Comparison of ENCODE assay signal across 9 mouse cellular contexts in the genomic region with DNA sequence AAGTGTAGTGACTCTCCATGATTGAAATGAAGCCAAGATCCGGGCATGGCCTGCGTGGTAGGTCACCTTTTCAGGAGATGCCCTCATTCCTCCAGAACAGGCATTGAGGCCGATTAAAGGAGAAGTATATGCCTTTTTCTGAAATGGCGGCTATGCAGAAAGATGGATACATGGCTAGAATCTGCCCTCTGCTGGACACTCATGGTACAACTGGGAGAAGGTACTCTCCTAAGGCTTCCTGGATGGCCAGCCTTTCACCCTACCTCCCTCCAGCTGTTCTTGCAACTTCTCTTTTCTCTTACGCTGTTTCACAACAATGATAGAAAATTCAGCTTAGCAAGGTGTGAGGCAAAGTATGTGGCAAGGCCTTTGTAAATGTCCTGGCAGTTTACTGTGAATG. TPM values are rescaled to one million over a fixed set of nuclear protein-coding genes. Genes with fewer than 3 reads are reported as not detected.
A peak's percentile ranks its signal among the peaks of the same experiment; 100 is the strongest.
DNase-seq lines count a peak whose midpoint lies in the region; ATAC-seq and TF ChIP-seq lines count a peak whose summit lies in the region.
"Had no signal": no experiment of that assay in that cellular context is flagged by ENCODE, and none has a peak within 500 bp of the region (broad histone marks: within the 10 kb centered on the region; RNA-seq: fewer than 3 reads in every experiment).

No protein-coding gene starts in this region.

- TF ChIP-seq CTCF in E14TG2a.4 (conservative IDR thresholded peaks at IDR 0.05; ENCODE audit: low read length): peak; percentile 76
- TF ChIP-seq CTCF in lung, embryonic 14.5 days (IDR thresholded peaks at IDR 0.05; ENCODE audit: low read depth): peak; percentile 81

- WGBS in lung, embryonic 14.5 days: 41% methylated on average over 5 of the region's 5 CpGs

- H3K4me2 ChIP-seq in lung, embryonic 14.5 days: no peak overlapping the region
- H3K4me2 ChIP-seq: midbrain, embryonic 12.5 days had no signal

- H3K27ac ChIP-seq in lung, embryonic 14.5 days (ENCODE audit: low read depth): no peak overlapping the region
- H3K27ac ChIP-seq: midbrain, embryonic 12.5 days had no signal

- intact Hi-C loops in gastrocnemius, postnatal 14 days (cut with DNase I; ENCODE audit: low total_unique reads): no loop called here

- H3K9ac ChIP-seq in lung, embryonic 14.5 days: no peak overlapping the region
- H3K9ac ChIP-seq: midbrain, embryonic 12.5 days had no signal

- no peak overlapping the region for H3K4me3 ChIP-seq in E14TG2a.4 (replicated peaks; ENCODE audit: low read length)
- H3K4me3 ChIP-seq in lung, embryonic 14.5 days (ENCODE audit: low read depth, low read length): no peak overlapping the region
- H3K4me3 ChIP-seq: midbrain, embryonic 12.5 days had no signal

- ATAC-seq in common myeloid progenitor, adult 5-6 weeks (replicated peaks; ENCODE audit: low read depth, poor library complexity, severe bottlenecking): peak; percentile 93
- ATAC-seq in lung, embryonic 14.5 days (ENCODE audit: insufficient read depth): peak; percentile 52; the same call in 1 of the 2 replicates

- no peaks in the 10 kb centered on the region for H3K9me3 ChIP-seq in E14TG2a.4 (ENCODE audit: low read length)
- no peaks in the 10 kb centered on the region for H3K9me3 ChIP-seq in lung, embryonic 14.5 days (ENCODE audit: low read depth, low read length)
- H3K9me3 ChIP-seq: midbrain, embryonic 12.5 days had no signal

- H3K36me3 ChIP-seq in E14TG2a.4 (ENCODE audit: insufficient read depth, low read length): peaks cover 12% of the 10 kb centered on the region
- peaks cover 50% of the 10 kb centered on the region for H3K36me3 ChIP-seq in lung, embryonic 14.5 days (ENCODE audit: insufficient read depth)

- DNase-seq in ZHBTc4 (ENCODE audit: low read depth, low spot score): peak; percentile 80
- peak; percentile 66 for DNase-seq in gastrocnemius, postnatal 14 days
- peak; percentile 88 for DNase-seq in layer of hippocampus, adult 11-12 months (ENCODE audit: low spot score)
- peak; percentile 88 for DNase-seq in lung, embryonic 14.5 days
- peak; percentile 84 for DNase-seq in right cerebral cortex, adult 18-20 months
- DNase-seq in yolk sac, embryonic 10.5 days (ENCODE audit: low spot score): peak; percentile 45

- no peaks in the 10 kb centered on the region for H3K27me3 ChIP-seq in E14TG2a.4 (ENCODE audit: insufficient read depth, low read length)
- no peaks in the 10 kb centered on the region for H3K27me3 ChIP-seq in lung, embryonic 14.5 days (ENCODE audit: insufficient read depth, low read length)
- H3K27me3 ChIP-seq: midbrain, embryonic 12.5 days had no signal

- peaks cover 7% of the 10 kb centered on the region; the same call in 1 of the 2 replicates for H3K4me1 ChIP-seq in E14TG2a.4 (replicated peaks; ENCODE audit: low read depth, low read length)
- no peaks in the 10 kb centered on the region for H3K4me1 ChIP-seq in lung, embryonic 14.5 days (ENCODE audit: insufficient read depth)
- H3K4me1 ChIP-seq: midbrain, embryonic 12.5 days had no signal

RNA-seq across cellular contexts. Expression of a gene that starts 13.3 kb away (rescaled TPM):
- 1.5 and 1.9 TPM in 2 replicates for total RNA-seq in common myeloid progenitor, adult 5-6 weeks (2017)
- 1 to 10 TPM in 1 of 2 experiments, under 1 TPM in 1; 0.74 to 1.6 TPM for total RNA-seq in gastrocnemius, postnatal 14 days (2021)
- polyA plus RNA-seq in lung, embryonic 14.5 days (2014; fragmentation: Nextera tagmentation; extraction: Ambion mirVana): 2.3 and 2.6 TPM in 2 replicates

RNA-seq across cellular contexts. Expression of a gene that starts 47.3 kb away (rescaled TPM):
- total RNA-seq in common myeloid progenitor, adult 5-6 weeks (2017): 13.5 and 21.6 TPM in 2 replicates
- 1 to 10 TPM; 3.3 to 4.3 TPM for total RNA-seq in gastrocnemius, postnatal 14 days (2021)
- 2.8 and 3.4 TPM in 2 replicates for polyA plus RNA-seq in lung, embryonic 14.5 days (2014; fragmentation: Nextera tagmentation; extraction: Ambion mirVana)

RNA-seq across cellular contexts. Expression of a gene that starts 47.4 kb away (rescaled TPM):
- total RNA-seq in common myeloid progenitor, adult 5-6 weeks (2017): 3.2 and 6.3 TPM in 2 replicates
- total RNA-seq in gastrocnemius, postnatal 14 days (2021): under 1 TPM in 1 of 2 experiments, not detected in 1; 0.18 TPM
- 1.3 and 1.4 TPM in 2 replicates for polyA plus RNA-seq in lung, embryonic 14.5 days (2014; fragmentation: Nextera tagmentation; extraction: Ambion mirVana)

RNA-seq across cellular contexts. Expression of a gene that starts 54.2 kb away (rescaled TPM):
- total RNA-seq in common myeloid progenitor, adult 5-6 weeks (2017): 70.6 and 70.8 TPM in 2 replicates
- total RNA-seq in gastrocnemius, postnatal 14 days (2021): under 1 TPM; 0.24 to 0.59 TPM
- polyA plus RNA-seq in lung, embryonic 14.5 days (2014; fragmentation: Nextera tagmentation; extraction: Ambion mirVana): 0.53 and 0.88 TPM in 2 replicates
